Mouse (Mus musculus) urinary bladder, postnatal 4 days (tissue): ENCODE measurements around the gene Atp2b4.

Source experiments
- DNase-seq, 2 experiments: peaks; one replicate each; pipeline ENCODE4 v3.0.0; 2021 to 2022; ENCODE audit warnings: low spot score in 2 of 2

The Atp2b4 gene

GRCm38 (mm10) chr1:133797979-133798820 is 2.6 kb downstream of the Atp2b4 start:
- DNase-seq = no peak

- DNase-seq = no peak
These were observed 3.4 kb downstream of the Atp2b4 start for GRCm38 (mm10) chr1:133797327-133797978.

GRCm38 (mm10) chr1:133793646-133794045 is 7.2 kb downstream of the Atp2b4 start:
- no peak for DNase-seq

GRCm38 (mm10) chr1:133790011-133790410 is 10.8 kb downstream of the Atp2b4 start:
- DNase-seq = no peak

- DNase-seq = no peak
These were observed 12.0 kb downstream of the Atp2b4 start for GRCm38 (mm10) chr1:133788864-133789263.

GRCm38 (mm10) chr1:133787500-133788210 is 13.2 kb downstream of the Atp2b4 start:
- no peak for DNase-seq

GRCm38 (mm10) chr1:133784621-133785020 is 16.2 kb downstream of the Atp2b4 start:
- DNase-seq = no peak

GRCm38 (mm10) chr1:133781531-133781930 is 19.3 kb downstream of the Atp2b4 start:
- DNase-seq = no peak

- no peak for DNase-seq
These were observed 21.8 kb downstream of the Atp2b4 start for GRCm38 (mm10) chr1:133779043-133779442.

- DNase-seq = no peak
These were observed 23.1 kb downstream of the Atp2b4 start for GRCm38 (mm10) chr1:133777651-133778231.

GRCm38 (mm10) chr1:133772553-133772952 is 28.3 kb downstream of the Atp2b4 start:
- no peak for DNase-seq

GRCm38 (mm10) chr1:133771831-133772399 is 28.9 kb downstream of the Atp2b4 start:
- no peak for DNase-seq

- DNase-seq = no peak
These were observed 32.8 kb downstream of the Atp2b4 start for GRCm38 (mm10) chr1:133767994-133768393.

- DNase-seq = no peak
These were observed 33.8 kb downstream of the Atp2b4 start for GRCm38 (mm10) chr1:133766901-133767529.

GRCm38 (mm10) chr1:133765376-133765775 is 35.5 kb downstream of the Atp2b4 start:
- DNase-seq = no peak

- DNase-seq = no peak
These were observed 37.9 kb downstream of the Atp2b4 start for GRCm38 (mm10) chr1:133762946-133763422.

GRCm38 (mm10) chr1:133761278-133761677 is 39.6 kb downstream of the Atp2b4 start:
- DNase-seq = no peak

GRCm38 (mm10) chr1:133754317-133754868 is 46.4 kb downstream of the Atp2b4 start:
- no peak for DNase-seq

GRCm38 (mm10) chr1:133753325-133753724 is 47.5 kb downstream of the Atp2b4 start:
- no peak for DNase-seq

GRCm38 (mm10) chr1:133751621-133752020 is 49.2 kb downstream of the Atp2b4 start:
- DNase-seq = no peak

- DNase-seq = no peak
These were observed 50.9 kb downstream of the Atp2b4 start for GRCm38 (mm10) chr1:133749954-133750353.
